Mouse (Mus musculus) mesoderm, embryonic 11.5 days (tissue): Measurements from ENCODE around the gene Dclk2.

ENCODE experiments used
- DNase-seq: peaks from one replicate; pipeline ENCODE4 v3.0.0-alpha.2; 2012; ENCODE audit warnings: low read depth, low spot score

The Dclk2 gene

GRCm38 (mm10) chr3:86894491-86894890 is 26.2 kb downstream of the Dclk2 start:
- DNase-seq = no peak

DNA sequence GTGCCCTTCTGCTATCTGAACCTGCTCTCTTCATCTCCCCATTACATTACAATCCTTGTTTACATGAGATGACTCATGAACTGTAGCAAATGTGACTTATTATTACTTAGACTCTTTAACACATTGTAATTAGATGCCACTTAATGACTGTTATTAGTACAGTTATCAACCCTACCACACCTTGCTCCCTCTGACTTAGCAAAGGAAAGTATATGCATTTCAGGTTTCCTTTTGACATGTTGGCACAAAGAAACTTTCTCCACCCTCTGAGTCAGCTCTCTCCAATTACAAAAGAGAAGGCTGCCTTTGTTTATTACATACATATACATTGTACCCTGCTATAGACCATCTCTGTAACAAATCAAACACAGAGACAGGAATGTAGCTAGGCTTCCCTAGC is 33.1 kb downstream of the Dclk2 start:
- no peak for DNase-seq

DNA sequence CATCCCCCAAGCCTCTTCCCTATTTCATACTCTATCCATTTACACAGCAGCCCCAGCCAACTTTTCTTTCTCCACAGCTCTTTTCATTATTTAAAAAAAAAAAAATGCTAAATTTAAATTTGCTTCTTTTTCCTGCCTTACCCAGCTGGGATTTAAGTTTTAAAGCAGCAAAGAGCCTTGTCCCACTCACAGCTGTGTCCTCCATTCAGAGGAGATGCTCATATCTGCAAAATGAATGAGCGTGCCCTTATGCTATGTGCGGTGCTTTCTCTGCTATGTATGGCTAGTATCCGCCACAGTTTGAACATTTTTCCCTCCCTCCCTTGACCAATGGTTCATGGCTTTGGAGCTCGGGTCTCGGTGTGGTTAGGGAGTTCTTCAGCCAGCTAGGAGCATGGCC is 35.5 kb downstream of the Dclk2 start:
- DNase-seq = no peak

GRCm38 (mm10) chr3:86884481-86884880 is 36.2 kb downstream of the Dclk2 start:
- no peak for DNase-seq

- DNase-seq = no peak
Observed at GRCm38 (mm10) chr3:86883985-86884384, 36.7 kb downstream of the Dclk2 start.

DNA sequence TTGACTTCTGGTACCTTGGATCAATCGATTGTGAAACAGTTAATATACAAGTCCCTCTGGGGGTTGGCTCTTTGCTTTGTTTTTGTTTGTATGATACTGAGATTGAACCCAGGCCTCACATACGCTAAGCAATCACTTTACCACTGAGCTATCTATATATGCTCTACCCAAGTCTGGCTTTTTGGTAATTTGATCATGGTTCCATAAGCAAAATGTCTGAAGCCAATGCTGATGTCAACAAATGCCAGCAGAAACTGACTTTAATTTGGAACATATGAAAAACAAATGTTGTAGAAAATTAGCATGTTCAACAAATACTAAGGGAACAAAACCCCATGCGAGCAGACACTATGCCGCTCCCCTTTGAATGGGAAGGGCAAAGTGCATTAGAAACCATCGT is 44.7 kb downstream of the Dclk2 start:
- no peak for DNase-seq

- no peak for DNase-seq
Observed at GRCm38 (mm10) chr3:86873092-86873600, 47.5 kb downstream of the Dclk2 start.

DNA sequence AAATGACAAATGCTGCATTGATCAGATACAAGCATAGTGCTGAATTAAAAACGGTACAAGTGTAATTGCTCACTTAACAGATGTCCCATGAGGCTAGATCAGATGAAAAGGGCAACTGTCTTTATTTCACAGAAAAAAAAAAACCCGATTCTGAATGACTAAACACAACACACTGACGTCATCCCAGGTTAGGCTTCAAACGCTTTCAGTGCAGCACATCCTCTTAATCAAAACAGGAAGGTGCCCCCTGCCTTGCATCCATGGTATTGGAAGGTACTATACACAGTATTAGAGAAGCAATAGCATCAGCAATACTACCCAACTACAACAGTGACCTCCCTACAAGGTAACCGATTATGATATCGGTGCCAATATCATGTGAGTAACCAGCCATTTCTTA is 49.7 kb downstream of the Dclk2 start:
- DNase-seq = no peak

GRCm38 (mm10) chr3:86870411-86870810 is 50.2 kb downstream of the Dclk2 start:
- DNase-seq = no peak

GRCm38 (mm10) chr3:86868721-86869120 is 51.9 kb downstream of the Dclk2 start:
- no peak for DNase-seq

GRCm38 (mm10) chr3:86863327-86864008 is 57.2 kb downstream of the Dclk2 start:
- no peak for DNase-seq

GRCm38 (mm10) chr3:86862939-86863311 is 57.7 kb downstream of the Dclk2 start:
- peak; percentile 73 for DNase-seq

DNA sequence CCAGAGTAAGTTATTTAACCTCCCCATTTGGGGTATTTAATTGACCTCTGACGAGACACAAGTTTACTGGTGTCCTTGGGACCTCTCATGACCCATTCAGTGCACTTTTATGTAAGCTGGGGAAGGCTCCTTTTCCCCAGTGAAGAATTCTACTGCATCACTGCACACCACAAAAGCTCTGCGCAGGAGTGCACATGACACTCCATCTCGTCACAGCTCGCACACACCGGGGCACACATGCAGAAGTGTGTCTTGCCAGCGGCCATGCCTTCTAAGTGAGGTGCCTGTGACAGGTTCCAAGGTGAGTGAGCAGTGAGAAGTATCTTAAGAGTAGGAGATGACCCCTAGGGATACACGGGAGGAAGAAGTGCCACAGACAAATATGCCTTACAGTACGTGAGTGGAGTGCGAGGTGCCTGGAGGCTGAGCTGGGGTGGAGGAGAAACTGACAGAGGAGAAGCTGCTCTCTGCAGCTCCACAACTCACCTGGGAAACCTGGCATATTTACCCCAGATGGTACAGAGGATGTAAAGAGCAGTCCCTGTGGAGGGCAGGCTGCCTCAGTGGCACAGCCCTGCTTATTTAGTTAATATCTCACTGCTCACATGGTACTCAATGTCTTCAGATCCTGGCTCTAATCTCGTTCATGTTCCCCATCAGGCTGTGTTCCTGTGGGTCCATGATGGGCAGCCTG is 58.3 kb downstream of the Dclk2 start:
- no peak for DNase-seq

GRCm38 (mm10) chr3:86859791-86860190 is 60.9 kb downstream of the Dclk2 start:
- no peak for DNase-seq

DNA sequence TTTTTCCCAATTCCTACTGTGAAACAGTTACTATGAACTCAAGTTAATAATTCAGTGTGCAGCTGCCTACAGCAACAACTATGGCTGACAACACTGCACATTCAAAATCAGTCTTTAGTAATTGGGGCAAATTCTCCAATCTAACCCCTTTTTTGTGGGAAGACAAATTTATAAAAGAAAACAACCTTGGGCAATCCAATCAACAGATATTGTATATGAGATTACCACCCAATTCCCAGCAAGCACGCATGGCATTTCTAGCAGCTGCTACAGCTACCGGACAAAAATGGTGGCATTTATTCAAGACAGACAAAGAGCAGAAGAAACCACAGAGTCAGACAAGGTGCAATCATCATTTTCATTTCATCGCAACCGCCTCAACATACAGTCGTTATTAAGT is 62.0 kb downstream of the Dclk2 start:
- DNase-seq = no peak

DNA sequence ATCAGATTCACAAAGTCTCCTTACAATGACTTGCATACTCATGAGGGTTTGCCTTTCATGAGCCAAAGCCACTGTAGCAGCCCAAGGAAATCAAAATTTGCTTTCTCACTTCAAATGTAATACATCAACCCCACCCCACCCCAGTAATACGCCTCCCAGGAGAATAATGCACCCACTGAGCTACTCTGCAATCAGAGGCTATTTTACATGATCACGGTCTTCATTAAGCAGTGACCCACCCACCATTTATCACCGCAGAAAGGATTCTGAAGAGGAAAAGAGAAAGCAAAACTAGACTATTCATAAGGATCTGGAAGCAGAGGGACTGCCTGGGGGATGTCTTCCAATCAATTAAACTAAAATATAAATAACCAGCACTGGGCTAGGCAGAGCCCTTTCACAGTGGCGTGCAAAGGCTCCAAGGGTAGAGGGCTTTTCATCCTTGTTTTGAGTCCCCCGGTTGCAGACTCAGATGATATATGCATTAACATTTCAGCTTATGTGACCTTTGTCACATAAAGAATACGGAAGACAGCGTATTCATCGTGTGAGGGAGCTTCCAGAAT is 62.7 kb downstream of the Dclk2 start:
- DNase-seq = no peak

DNA sequence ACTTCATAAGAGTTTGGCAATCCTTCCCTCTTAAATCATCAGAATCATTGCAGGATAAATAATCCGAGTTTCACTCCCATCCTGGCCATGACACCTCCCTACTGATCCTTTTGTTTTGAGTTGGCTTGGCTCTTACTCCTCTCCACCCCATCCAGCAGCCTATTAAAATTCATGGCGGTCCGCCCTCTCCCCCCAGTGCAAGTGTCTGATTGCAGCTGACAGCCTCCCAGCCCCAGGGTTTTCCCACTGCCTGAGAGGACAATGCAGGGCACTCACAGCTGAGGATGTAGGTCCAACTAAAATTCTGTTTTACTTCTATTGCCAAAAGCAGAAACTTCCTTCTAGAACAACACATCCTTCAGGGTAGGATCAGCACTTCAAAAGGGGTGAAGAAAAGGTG is 67.8 kb downstream of the Dclk2 start:
- no peak for DNase-seq

GRCm38 (mm10) chr3:86851131-86851530 is 69.5 kb downstream of the Dclk2 start:
- no peak for DNase-seq

DNA sequence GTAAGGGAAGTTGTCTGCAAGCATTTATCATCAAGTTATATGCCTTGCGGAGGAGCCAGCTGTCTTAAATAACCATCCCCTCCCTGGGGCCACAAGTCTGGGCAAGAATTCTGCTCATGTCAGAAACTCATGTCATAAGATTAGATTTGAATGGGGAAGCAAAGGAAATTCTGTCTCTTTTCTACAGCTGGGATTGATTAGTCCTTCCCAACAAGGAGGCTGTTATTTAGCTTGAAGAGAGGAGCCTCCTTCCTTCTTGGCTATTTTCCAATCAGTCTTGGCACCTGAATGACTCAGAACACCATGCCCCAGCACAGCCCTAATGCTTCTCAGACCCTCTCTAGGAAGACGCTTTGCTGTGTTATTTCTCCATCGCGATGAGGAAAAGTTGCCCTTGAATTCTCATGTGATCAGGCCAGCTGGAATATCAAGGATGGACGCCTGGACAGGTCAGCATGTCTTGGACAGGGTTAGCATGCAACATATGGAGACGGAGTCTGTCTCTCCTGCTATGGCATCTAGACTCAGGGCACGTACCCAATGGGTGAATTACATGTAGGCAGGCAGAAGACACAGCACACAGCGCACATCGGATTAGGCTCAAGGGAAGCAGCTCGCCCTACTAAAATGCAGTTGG is 70.1 kb downstream of the Dclk2 start:
- peak; percentile 73 for DNase-seq

GRCm38 (mm10) chr3:86849337-86849736 is 71.3 kb downstream of the Dclk2 start:
- no peak for DNase-seq

GRCm38 (mm10) chr3:86847536-86847935 is 73.1 kb downstream of the Dclk2 start:
- DNase-seq = no peak

DNA sequence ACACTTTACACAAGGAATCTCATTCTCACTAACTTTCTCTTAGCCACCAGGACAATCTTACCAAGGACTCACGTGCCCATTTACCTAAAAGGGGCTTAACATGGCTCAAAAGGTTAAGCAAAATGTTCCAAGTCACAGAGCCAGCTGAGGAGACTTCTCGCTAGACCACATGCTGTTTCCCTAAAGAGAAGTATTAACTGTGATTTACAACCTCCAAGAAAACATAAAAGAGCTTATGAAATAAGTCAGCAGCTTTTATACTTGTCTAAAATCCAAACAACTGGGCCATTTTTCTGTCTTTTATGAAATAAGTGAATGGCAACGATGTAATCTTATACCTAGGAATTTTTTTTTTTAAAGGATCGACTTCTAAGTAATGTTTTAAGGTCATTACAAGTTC is 74.6 kb downstream of the Dclk2 start:
- DNase-seq = peak; percentile 51
